Mouse (Mus musculus) C2C12 (cell line): Measurements from ENCODE around the gene Slc25a35. TPM values are rescaled to one million over a fixed set of nuclear protein-coding genes. Genes with fewer than 3 reads are reported as not detected.
"Not testable (repeated sequence)": the region's sequence is repeated elsewhere in the genome, so short reads cannot be mapped to it uniquely, and the experiment has no call there.

Source experiments
- H3K27me3 ChIP-seq: one replicate; pipeline ENCODE4 v1.6.1; 2011; ENCODE audit not compliant: control insufficient read depth, insufficient read depth, insufficient read length
- H3K36me3 ChIP-seq: one replicate; pipeline ENCODE4 v1.6.1; 2011; ENCODE audit not compliant: control insufficient read depth, insufficient read depth
- H3K4me3 ChIP-seq: one replicate; pipeline ENCODE4 v1.5.1; 2011; ENCODE audit warnings: mild to moderate bottlenecking, control low read depth; ENCODE audit not compliant: poor library complexity, insufficient read depth, severe bottlenecking
- H3K79me2 ChIP-seq: one replicate; pipeline ENCODE4 v1.6.1; 2011; ENCODE audit not compliant: control insufficient read depth, insufficient read depth
- H3K79me3 ChIP-seq: one replicate; pipeline ENCODE4 v1.6.1; 2011; ENCODE audit warnings: low read depth, control low read depth
- H3ac ChIP-seq: one replicate; pipeline ENCODE3; 2011; ENCODE audit warnings: low read depth; ENCODE audit not compliant: control insufficient read depth, insufficient read length
- CEBPB ChIP-seq: IDR thresholded peaks from one replicate; pipeline ENCODE4 v1.6.1; 2011; ENCODE audit warnings: low read depth, mild to moderate bottlenecking, control low read depth, moderate library complexity
- CTCF ChIP-seq: IDR thresholded peaks from one replicate; pipeline ENCODE4 v1.5.1; 2011; ENCODE audit not compliant: control insufficient read depth, insufficient read depth, insufficient read length
- FOSL1 ChIP-seq: IDR thresholded peaks from one replicate; pipeline ENCODE4 v1.8.0; 2011; ENCODE audit warnings: mild to moderate bottlenecking, low read length; ENCODE audit not compliant: poor library complexity, insufficient read depth, severe bottlenecking
- MAX ChIP-seq: IDR thresholded peaks from one replicate; pipeline ENCODE4 v1.6.1; 2011; ENCODE audit warnings: mild to moderate bottlenecking, control low read depth
- MYOD1 ChIP-seq: IDR thresholded peaks from one replicate; pipeline ENCODE4 v1.6.1; 2011; ENCODE audit warnings: low read depth; ENCODE audit not compliant: control insufficient read depth, insufficient read length
- MYOG ChIP-seq: IDR thresholded peaks from one replicate; pipeline ENCODE4 v1.6.1; 2011; ENCODE audit not compliant: control insufficient read depth, insufficient read length; ENCODE audit errors: extremely low read depth
- USF1 ChIP-seq: IDR thresholded peaks from one replicate; pipeline ENCODE4 v1.6.1; 2011; ENCODE audit warnings: low read depth, mild to moderate bottlenecking, control low read depth, moderate library complexity
- long read RNA-seq, 2 experiments: library from polyadenylated mRNA; unstranded; transcript quantifications; one replicate each; pipeline ENCODE4 v2.0.0; 2019 to 2020
- polyA plus RNA-seq: library from polyadenylated mRNA; unstranded; fragments of >200 nt; fragmentation: generic; extraction: Trizol; gene quantifications from one replicate; pipeline ENCODE4 v1.2.1, GENCODE M21; 2012; ENCODE audit warnings: missing spikeins

Gene Slc25a35
- polyA plus RNA-seq, result 0.88 TPM
- long read RNA-seq, experiment 1, partial matches to known transcripts, result 0 of 1 reads
- long read RNA-seq, experiment 1, other reads (novel, unspliced or antisense), result 0 of 1 reads
- long read RNA-seq, experiment 2, partial matches to known transcripts, result 0 of 1 reads
- long read RNA-seq, experiment 2, other reads (novel, unspliced or antisense), result 0 of 1 reads

DNA sequence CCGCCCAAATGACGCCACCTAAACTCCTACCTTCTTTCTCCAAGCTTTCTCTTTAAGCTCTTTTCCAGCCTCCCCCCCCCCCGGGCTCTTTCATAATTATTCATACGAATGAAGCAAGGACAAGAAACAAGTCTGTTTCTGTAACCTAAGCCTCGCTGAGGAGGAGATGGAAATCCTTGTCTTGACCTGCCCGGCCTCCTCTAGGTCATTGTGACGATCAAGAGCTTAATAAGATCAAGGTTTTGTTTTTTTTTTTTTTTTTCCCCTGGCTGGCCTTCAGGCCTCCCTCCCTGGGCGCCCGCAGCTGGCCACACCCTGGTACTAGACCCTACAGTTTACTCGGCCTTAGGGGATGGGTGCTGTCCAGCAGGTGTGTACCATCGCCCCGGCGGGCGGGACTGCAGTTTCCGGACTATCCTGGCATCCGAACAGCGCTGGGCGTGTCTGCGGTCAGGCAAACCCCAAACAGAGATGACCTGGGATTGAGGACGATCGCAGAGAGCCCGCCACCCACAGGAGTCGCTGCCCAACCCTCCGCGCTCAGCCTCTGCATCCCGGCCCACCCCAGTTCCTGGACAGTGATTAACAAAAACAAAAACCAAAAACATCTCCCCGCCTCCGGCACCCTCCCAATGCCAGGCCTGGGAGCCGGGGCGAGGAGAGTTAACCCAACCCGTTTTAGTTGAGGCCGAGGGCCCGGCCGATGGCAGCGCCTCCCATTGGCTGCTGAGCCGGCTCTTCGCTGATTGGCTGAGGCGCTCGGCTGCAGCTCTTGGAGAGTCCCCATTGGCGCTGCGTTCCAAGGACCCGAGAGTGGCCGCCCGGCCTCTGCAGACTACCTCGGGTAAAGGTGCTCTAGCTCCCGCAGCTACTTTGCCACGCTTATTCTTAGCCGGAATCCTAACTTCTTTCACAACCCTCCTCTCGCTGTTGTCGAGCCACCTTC, at the start of gene Slc25a35:
Slc25a35 (plus strand) TSS at position 795 of the 946 bp plus-strand sequence.
- peak within 1 kb of the TSS; percentile 25 for H3K4me3 ChIP-seq
- peak within 1 kb of the TSS; percentile 4 for H3ac ChIP-seq
- no peaks in the 10 kb centered on the region for H3K27me3 ChIP-seq
- H3K79me2 ChIP-seq, result no peaks in the 10 kb centered on the region
- H3K79me3 ChIP-seq, result no peaks in the 10 kb centered on the region
- TF ChIP-seq MAX (peak; percentile 9), CEBPB (no peak)
- no peaks in the 10 kb centered on the region for H3K36me3 ChIP-seq

DNA sequence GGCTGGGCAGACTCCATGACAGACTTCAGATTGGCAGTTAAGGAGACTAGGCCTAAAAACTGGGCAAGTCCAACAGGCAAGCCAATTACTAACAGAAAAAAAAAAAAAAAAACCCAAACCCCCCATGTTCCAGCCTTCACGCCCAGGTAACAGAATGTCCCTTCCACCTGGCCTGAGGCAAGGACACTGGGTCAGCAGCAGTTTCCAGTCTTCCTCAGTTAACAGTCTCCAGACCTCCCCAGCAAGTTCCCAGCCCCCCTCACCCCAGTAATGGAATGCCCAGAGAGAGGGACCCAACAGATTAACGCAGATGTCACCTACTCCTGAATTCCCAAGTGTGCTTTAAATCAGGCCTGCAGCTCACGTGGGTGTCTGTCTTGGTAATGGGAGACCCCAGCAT, 44.7 kb upstream of the Slc25a35 start:
- peaks cover 18% of the 10 kb centered on the region for H3K27me3 ChIP-seq
- H3ac ChIP-seq, result no peak overlapping the region
- TF ChIP-seq MAX (no peak), MYOD1 (no peak)
- no peaks in the 10 kb centered on the region for H3K36me3 ChIP-seq
- H3K4me3 ChIP-seq, result no peak overlapping the region
- H3K79me2 ChIP-seq, result no peaks in the 10 kb centered on the region
- no peaks in the 10 kb centered on the region for H3K79me3 ChIP-seq

DNA sequence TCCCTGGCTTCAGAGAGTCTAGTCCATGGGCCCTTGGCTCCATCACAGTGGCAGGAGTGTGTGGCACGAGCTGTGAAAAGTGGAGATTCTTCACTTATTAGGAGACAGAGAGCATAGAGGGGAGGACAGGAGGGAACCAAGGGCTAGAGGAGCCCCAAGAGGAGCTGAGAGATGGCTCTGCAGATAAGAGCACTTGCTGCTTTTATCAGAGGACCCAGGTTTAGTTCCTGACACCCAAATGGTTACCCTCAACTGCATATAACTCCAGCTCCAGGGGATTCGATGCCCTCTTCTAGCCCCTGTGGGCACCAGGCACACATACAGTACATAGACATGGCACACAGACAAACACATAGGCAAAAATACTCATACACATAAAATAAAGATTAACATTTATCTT, 43.2 kb upstream of the Slc25a35 start:
- no peaks in the 10 kb centered on the region for H3K36me3 ChIP-seq
- TF ChIP-seq FOSL1, result no peak
- no peak for TF ChIP-seq MAX
- TF ChIP-seq MYOD1, result no peak
- TF ChIP-seq CTCF, result no peak
- TF ChIP-seq CEBPB, result no peak
- TF ChIP-seq MYOG, result no peak
- no peak for TF ChIP-seq USF1
- H3K27me3 ChIP-seq, result peaks cover 18% of the 10 kb centered on the region
- no peaks in the 10 kb centered on the region for H3K79me3 ChIP-seq
- H3ac ChIP-seq, result no peak overlapping the region
- no peak overlapping the region for H3K4me3 ChIP-seq
- no peaks in the 10 kb centered on the region for H3K79me2 ChIP-seq

DNA sequence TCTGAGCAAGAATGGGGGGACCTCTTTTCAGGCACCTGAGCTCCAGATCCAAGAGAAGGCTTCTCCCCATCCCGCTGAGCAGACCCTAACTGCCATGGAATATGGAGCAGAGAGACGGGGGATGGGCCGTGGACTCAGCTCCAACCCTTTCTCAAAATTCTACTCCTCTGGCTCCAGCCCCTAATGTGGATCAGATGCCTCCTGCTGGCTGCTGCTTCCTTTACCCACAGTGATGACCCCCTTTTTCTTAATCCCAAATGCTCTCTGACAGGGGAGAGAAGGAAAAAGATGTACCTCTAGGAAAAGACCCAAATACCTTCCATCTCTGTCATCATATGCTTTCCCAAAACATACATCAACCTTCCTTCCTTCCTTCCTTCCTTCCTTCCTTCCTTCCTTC, 41.0 kb upstream of the Slc25a35 start, which contains the start of gene Odf4:
Odf4 (minus strand) TSS at position 101 of the 400 bp plus-strand sequence.
- Histone ChIP-seq H3K4me3 (no peak within 1 kb of the TSS), H3K79me3 (no peaks in the 10 kb centered on the region), H3K79me2 (no peaks in the 10 kb centered on the region), H3ac (no peak within 1 kb of the TSS), H3K36me3 (no peaks in the 10 kb centered on the region), H3K27me3 (peaks cover 13% of the 10 kb centered on the region)
- TF ChIP-seq MYOD1 (no peak), FOSL1 (no peak), CTCF (no peak)

DNA sequence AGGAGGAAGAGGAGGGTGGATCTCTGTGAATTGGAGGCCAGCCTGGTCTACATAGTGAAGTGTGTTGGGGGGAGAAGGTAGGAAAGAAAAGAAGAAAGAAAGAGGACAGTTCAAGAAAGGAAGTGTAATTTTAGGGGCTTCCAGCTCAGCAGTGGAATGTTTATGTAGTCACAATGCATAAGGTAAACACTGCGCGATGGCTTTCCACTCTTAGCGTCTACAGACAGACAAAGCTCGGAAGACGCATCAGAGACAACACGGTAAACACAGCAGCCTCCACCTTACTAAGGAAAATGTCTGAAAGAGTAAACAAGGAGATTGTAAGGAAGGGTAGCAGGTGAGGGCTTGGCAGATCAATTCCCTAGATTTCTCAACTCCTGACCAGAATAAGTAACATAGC, 38.0 kb upstream of the Slc25a35 start:
- Histone ChIP-seq H3K36me3 (no peaks in the 10 kb centered on the region), H3K27me3 (peaks cover 12% of the 10 kb centered on the region), H3K79me2 (no peaks in the 10 kb centered on the region), H3K79me3 (no peaks in the 10 kb centered on the region), H3K4me3 (no peak overlapping the region), H3ac (no peak overlapping the region)
- TF ChIP-seq MYOD1, result no peak
- no peak for TF ChIP-seq MAX
- TF ChIP-seq MYOG, result no peak
- no peak for TF ChIP-seq CEBPB
- no peak for TF ChIP-seq USF1
- no peak for TF ChIP-seq FOSL1
- no peak for TF ChIP-seq CTCF

DNA sequence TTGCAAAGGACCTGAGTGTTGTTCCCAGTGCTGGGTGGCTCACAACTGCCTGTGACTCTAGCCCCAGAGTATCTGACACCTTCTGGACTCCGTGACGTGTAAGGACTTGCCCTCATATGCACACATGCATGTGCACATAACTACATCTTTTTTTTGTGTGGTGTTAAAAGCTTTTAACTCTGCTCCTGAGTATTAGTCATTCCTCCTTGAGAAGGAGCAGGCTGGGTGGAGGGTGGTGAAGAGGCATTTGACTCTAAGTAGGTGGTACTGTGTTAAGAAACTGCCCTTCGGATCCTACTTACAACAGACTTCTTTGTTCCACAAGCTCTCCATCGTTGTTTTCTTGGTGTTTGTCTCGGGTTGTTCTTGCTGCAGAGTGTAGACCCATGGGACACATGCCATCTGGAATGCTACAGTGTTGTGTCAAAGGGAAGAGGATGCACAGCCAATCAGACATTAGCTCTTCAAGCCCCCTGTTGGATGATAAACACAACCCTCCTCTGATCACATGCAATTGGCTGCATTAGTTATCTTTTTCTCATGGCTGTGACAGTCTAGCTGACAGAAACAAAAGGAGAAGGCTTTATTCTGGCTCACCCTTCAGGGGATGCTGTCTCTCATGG, 33.9 kb upstream of the Slc25a35 start:
- no peak for TF ChIP-seq MAX
- TF ChIP-seq MYOD1, result no peak
- TF ChIP-seq CEBPB, result no peak
- no peak for TF ChIP-seq CTCF
- TF ChIP-seq MYOG, result no peak
- TF ChIP-seq USF1, result no peak
- TF ChIP-seq FOSL1, result no peak
- no peaks in the 10 kb centered on the region for H3K79me2 ChIP-seq
- H3K4me3 ChIP-seq, result no peak overlapping the region
- no peaks in the 10 kb centered on the region for H3K79me3 ChIP-seq
- H3ac ChIP-seq, result no peak overlapping the region
- no peaks in the 10 kb centered on the region for H3K27me3 ChIP-seq
- H3K36me3 ChIP-seq, result no peaks in the 10 kb centered on the region

DNA sequence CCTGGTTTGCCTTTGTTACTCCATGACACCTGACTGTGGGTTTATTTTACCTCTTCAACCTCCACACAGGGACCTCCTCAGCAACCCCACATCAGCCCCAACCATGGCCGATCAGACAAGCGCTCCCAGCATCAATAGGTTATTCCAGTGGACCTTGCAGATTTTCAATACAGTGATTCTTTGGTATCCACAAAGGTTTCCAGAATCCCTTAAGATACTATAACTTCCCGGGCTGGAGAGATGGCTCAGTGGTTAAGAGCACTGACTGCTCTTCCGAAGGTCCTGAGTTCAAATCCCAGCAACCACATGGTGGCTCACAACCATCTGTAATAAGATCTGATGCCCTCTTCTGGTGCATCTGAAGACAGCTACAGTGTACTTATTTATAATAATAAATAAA, 31.0 kb upstream of the Slc25a35 start:
- not testable (repeated sequence) for H3K4me3 ChIP-seq, H3K79me2 ChIP-seq, H3K79me3 ChIP-seq, H3K36me3 ChIP-seq, H3K27me3 ChIP-seq, H3ac ChIP-seq
